Mouse (Mus musculus): ENCODE results near the gene Adipoq. TPM values are rescaled to one million over a fixed set of nuclear protein-coding genes. Genes with fewer than 3 reads are reported as not detected.

Gene Adipoq
- polyA plus RNA-seq, 1 experiment from 2014 or later: not detected

GRCm38 (mm10) chr16:23127673-23128375, 18.5 kb upstream of the Adipoq start, which contains the start of gene Rfc4:
TSS of gene Rfc4 (minus strand) at chr16:23127737.
- Histone ChIP-seq H3K36me3 (ENCODE audit: control insufficient read depth, insufficient read depth, low read length) (no peaks in the 10 kb centered on the region), H3K9ac (ENCODE audit: low read length) (peak within 1 kb of the TSS; percentile 94), H3K27ac (ENCODE audit: low read depth, low read length) (peak within 1 kb of the TSS; percentile 95), H3K4me3 (ENCODE audit: low read depth, low read length) (peak within 1 kb of the TSS; percentile 72), H3K4me1 (ENCODE audit: control insufficient read depth, insufficient read depth, low read length) (peaks cover 15% of the 10 kb centered on the region; the same call in 1 of the 2 replicates), H3K4me2 (peak within 1 kb of the TSS; percentile 81), H3K9me3 (ENCODE audit: control insufficient read depth, low read length) (no peaks in the 10 kb centered on the region), H3K27me3 (ENCODE audit: control insufficient read depth, insufficient read depth, low read length) (no peaks in the 10 kb centered on the region)
- DNase-seq (ENCODE audit: low spot score, missing footprints) (peak; percentile 100), ATAC-seq (ENCODE audit: low FRiP score) (peak; percentile 94)
- under 1% methylated on average over 51 of the region's 51 CpGs for WGBS

DNA sequence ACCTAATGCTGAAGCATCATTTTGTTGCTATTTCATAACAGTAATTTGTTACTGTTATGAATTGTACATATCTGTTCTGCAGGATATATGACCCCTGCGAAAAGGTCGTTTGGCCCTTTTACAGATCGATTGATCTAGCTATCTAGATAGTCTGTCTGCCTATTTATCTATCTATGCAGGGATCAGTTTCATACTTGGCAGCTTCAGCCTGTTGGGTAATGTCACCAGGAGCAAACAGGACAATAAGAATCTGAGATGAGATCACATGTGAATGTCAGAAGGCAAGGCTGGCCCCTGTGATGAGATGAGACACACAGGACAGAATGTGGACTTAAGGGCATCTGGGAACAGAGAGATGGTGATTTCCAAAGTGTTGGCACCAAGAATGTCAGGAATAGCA, 16.0 kb upstream of the Adipoq start:
- H3K4me3 ChIP-seq (ENCODE audit: low read depth, low read length): no peak overlapping the region
- no peak overlapping the region for H3K9ac ChIP-seq (ENCODE audit: low read length)
- H3K4me2 ChIP-seq: no peak overlapping the region
- WGBS: 85% methylated on average over 3 of the region's 3 CpGs
- H3K4me1 ChIP-seq (ENCODE audit: control insufficient read depth, insufficient read depth, low read length): peaks cover 15% of the 10 kb centered on the region; the same call in 1 of the 2 replicates
- DNase-seq (ENCODE audit: low spot score, missing footprints) (peak; percentile 12), ATAC-seq (ENCODE audit: low FRiP score) (no peak)
- H3K27ac ChIP-seq (ENCODE audit: low read depth, low read length): no peak overlapping the region
- H3K9me3 ChIP-seq (ENCODE audit: control insufficient read depth, low read length): no peaks in the 10 kb centered on the region
- no peaks in the 10 kb centered on the region for H3K27me3 ChIP-seq (ENCODE audit: control insufficient read depth, insufficient read depth, low read length)
- no peaks in the 10 kb centered on the region for H3K36me3 ChIP-seq (ENCODE audit: control insufficient read depth, insufficient read depth, low read length)

- ATAC-seq (ENCODE audit: low FRiP score): no peak
- Histone ChIP-seq H3K36me3 (ENCODE audit: control insufficient read depth, insufficient read depth, low read length) (no peaks in the 10 kb centered on the region), H3K9ac (ENCODE audit: low read length) (no peak overlapping the region), H3K9me3 (ENCODE audit: control insufficient read depth, low read length) (no peaks in the 10 kb centered on the region), H3K27me3 (ENCODE audit: control insufficient read depth, insufficient read depth, low read length) (no peaks in the 10 kb centered on the region), H3K27ac (ENCODE audit: low read depth, low read length) (no peak overlapping the region), H3K4me2 (no peak overlapping the region), H3K4me3 (ENCODE audit: low read depth, low read length) (no peak overlapping the region), H3K4me1 (ENCODE audit: control insufficient read depth, insufficient read depth, low read length) (peaks cover 8% of the 10 kb centered on the region; the same call in 1 of the 2 replicates)
- peak; percentile 45 for DNase-seq (ENCODE audit: low spot score, missing footprints)
- WGBS: 95% methylated on average over 1 of the region's 1 CpGs
Observed at GRCm38 (mm10) chr16:23132336-23132735, 14.0 kb upstream of the Adipoq start.

GRCm38 (mm10) chr16:23135421-23136149, 10.8 kb upstream of the Adipoq start:
- DNase-seq (ENCODE audit: low spot score, missing footprints) (peak; percentile 87), ATAC-seq (ENCODE audit: low FRiP score) (no peak)
- Histone ChIP-seq H3K4me3 (ENCODE audit: low read depth, low read length) (no peak overlapping the region), H3K36me3 (ENCODE audit: control insufficient read depth, insufficient read depth, low read length) (no peaks in the 10 kb centered on the region), H3K27ac (ENCODE audit: low read depth, low read length) (no peak overlapping the region), H3K27me3 (ENCODE audit: control insufficient read depth, insufficient read depth, low read length) (no peaks in the 10 kb centered on the region), H3K4me1 (ENCODE audit: control insufficient read depth, insufficient read depth, low read length) (no peaks in the 10 kb centered on the region), H3K9me3 (ENCODE audit: control insufficient read depth, low read length) (no peaks in the 10 kb centered on the region), H3K4me2 (no peak overlapping the region), H3K9ac (ENCODE audit: low read length) (no peak overlapping the region)
- 21% methylated on average over 11 of the region's 11 CpGs for WGBS

DNA sequence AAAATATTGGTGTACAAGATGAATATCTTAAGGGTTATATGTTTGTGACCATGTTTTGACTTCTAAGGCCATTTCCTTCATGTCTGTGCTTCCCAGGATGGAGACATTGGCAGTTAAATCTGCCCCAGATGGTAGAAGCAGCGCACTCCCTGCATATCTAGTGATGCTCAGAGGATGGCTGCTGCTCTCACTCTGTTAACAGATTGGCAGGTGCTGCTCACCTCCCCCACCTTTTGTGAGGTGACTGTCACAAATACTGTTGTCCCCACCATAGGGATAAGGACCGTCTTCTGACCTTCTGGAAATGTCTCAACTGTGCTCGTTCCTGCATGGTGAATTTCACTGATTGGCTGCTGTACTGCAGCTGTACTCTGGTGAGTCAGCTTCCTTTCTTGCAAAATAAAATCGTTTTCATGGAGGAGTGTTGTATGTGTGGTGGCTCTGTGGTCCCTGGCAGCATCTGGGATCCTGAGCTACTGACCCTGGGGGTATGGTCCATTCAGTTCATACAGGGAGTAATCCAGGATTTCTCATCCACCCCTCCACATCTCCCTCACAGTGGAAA, 9.8 kb upstream of the Adipoq start:
- Histone ChIP-seq H3K4me2 (no peak overlapping the region), H3K9ac (ENCODE audit: low read length) (no peak overlapping the region), H3K27ac (ENCODE audit: low read depth, low read length) (no peak overlapping the region), H3K27me3 (ENCODE audit: control insufficient read depth, insufficient read depth, low read length) (no peaks in the 10 kb centered on the region), H3K36me3 (ENCODE audit: control insufficient read depth, insufficient read depth, low read length) (no peaks in the 10 kb centered on the region), H3K4me3 (ENCODE audit: low read depth, low read length) (no peak overlapping the region), H3K9me3 (ENCODE audit: control insufficient read depth, low read length) (no peaks in the 10 kb centered on the region), H3K4me1 (ENCODE audit: control insufficient read depth, insufficient read depth, low read length) (no peaks in the 10 kb centered on the region)
- 62% methylated on average over 4 of the region's 4 CpGs for WGBS
- ATAC-seq (ENCODE audit: low FRiP score) (no peak), DNase-seq (ENCODE audit: low spot score, missing footprints) (peak; percentile 68)

DNA sequence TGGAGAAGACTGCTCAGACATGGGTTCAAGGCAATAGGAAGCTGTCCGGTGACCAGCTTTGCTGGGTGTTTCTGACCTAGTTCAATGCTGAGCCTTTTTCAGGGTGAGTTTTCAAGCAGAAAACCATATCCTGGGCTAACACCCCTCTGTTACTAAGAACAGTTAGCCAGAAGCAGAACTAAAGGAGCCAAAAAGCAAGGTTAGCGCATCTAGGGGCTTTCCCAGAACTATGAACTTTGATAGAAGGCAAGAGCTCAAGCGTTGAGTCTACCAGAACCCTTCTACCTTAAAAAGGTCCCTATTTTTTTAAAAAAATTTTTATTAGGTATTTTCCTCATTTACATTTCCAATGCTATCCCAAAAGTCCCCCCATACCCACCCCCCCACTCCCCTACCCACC, 5.4 kb upstream of the Adipoq start:
- no peak for ATAC-seq (ENCODE audit: low FRiP score)
- Histone ChIP-seq H3K36me3 (ENCODE audit: control insufficient read depth, insufficient read depth, low read length) (no peaks in the 10 kb centered on the region), H3K27me3 (ENCODE audit: control insufficient read depth, insufficient read depth, low read length) (no peaks in the 10 kb centered on the region), H3K9ac (ENCODE audit: low read length) (no peak overlapping the region), H3K4me3 (ENCODE audit: low read depth, low read length) (no peak overlapping the region), H3K9me3 (ENCODE audit: control insufficient read depth, low read length) (no peaks in the 10 kb centered on the region), H3K4me1 (ENCODE audit: control insufficient read depth, insufficient read depth, low read length) (no peaks in the 10 kb centered on the region), H3K27ac (ENCODE audit: low read depth, low read length) (no peak overlapping the region), H3K4me2 (no peak overlapping the region)
- no peak for DNase-seq (ENCODE audit: low spot score, missing footprints)
- 94% methylated on average over 3 of the region's 3 CpGs for WGBS

DNA sequence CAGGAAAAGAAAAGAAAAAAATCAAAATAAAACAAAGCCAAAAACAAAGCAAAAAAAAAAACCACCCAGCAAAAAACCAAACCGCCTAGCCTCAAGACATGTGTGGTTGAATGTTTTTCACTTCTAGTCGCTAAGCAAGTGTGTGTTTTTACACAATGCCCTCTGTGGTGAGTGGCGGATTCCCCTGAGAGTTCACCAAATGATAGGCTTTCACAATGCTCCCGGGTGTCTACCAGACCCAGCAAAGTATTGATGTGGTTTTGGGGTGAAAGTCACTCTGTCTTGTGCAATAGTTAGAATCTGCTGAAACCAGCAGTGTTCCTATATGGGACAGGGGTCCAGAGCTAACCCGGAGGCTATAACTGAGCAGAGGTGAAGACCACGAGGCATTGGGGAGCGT, 2.0 kb upstream of the Adipoq start:
- H3K27ac ChIP-seq (ENCODE audit: low read depth, low read length): no peak overlapping the region
- H3K27me3 ChIP-seq (ENCODE audit: control insufficient read depth, insufficient read depth, low read length): no peaks in the 10 kb centered on the region
- H3K9me3 ChIP-seq (ENCODE audit: control insufficient read depth, low read length): no peaks in the 10 kb centered on the region
- ATAC-seq (ENCODE audit: low FRiP score): no peak
- DNase-seq (ENCODE audit: low spot score, missing footprints): peak; percentile 49
- no peak overlapping the region for H3K9ac ChIP-seq (ENCODE audit: low read length)
- no peak overlapping the region for H3K4me3 ChIP-seq (ENCODE audit: low read depth, low read length)
- H3K4me1 ChIP-seq (ENCODE audit: control insufficient read depth, insufficient read depth, low read length): no peaks in the 10 kb centered on the region
- no peaks in the 10 kb centered on the region for H3K36me3 ChIP-seq (ENCODE audit: control insufficient read depth, insufficient read depth, low read length)
- H3K4me2 ChIP-seq: no peak overlapping the region
- 93% methylated on average over 7 of the region's 7 CpGs for WGBS

- no peaks in the 10 kb centered on the region for H3K9me3 ChIP-seq (ENCODE audit: control insufficient read depth, low read length)
- no peaks in the 10 kb centered on the region for H3K27me3 ChIP-seq (ENCODE audit: control insufficient read depth, insufficient read depth, low read length)
- H3K9ac ChIP-seq (ENCODE audit: low read length): no peak overlapping the region
- DNase-seq (ENCODE audit: low spot score, missing footprints): no peak
- no peak overlapping the region for H3K27ac ChIP-seq (ENCODE audit: low read depth, low read length)
- no peaks in the 10 kb centered on the region for H3K36me3 ChIP-seq (ENCODE audit: control insufficient read depth, insufficient read depth, low read length)
- 83% methylated on average over 5 of the region's 5 CpGs for WGBS
- no peak overlapping the region for H3K4me2 ChIP-seq
- H3K4me3 ChIP-seq (ENCODE audit: low read depth, low read length): no peak overlapping the region
- H3K4me1 ChIP-seq (ENCODE audit: control insufficient read depth, insufficient read depth, low read length): no peaks in the 10 kb centered on the region
- ATAC-seq (ENCODE audit: low FRiP score): no peak
Observed at GRCm38 (mm10) chr16:23145211-23145610, 1.1 kb upstream of the Adipoq start.

DNA sequence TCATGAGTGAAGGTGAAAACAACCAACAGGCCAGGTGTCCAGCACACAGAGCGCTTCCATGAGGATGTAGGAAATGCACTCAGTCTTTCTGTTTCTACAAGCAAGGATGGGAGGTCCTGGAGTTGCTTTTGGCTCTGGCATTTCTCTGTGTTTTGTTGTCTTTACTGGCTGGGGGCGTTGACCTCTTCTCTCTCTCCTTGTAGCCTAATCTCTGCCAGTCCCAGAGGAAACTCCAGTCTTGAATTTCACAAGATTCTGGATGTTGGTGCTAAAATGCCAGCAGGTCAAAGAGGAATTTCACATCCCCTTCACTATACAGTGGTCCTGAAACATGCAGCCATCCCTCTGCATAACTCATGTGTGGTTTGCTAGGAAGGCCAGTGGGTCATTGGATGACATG, 2.6 kb downstream of the Adipoq start:
- Histone ChIP-seq H3K27ac (ENCODE audit: low read depth, low read length) (no peak overlapping the region), H3K4me3 (ENCODE audit: low read depth, low read length) (no peak overlapping the region), H3K9ac (ENCODE audit: low read length) (no peak overlapping the region), H3K9me3 (ENCODE audit: control insufficient read depth, low read length) (no peaks in the 10 kb centered on the region), H3K36me3 (ENCODE audit: control insufficient read depth, insufficient read depth, low read length) (no peaks in the 10 kb centered on the region), H3K4me2 (no peak overlapping the region), H3K4me1 (ENCODE audit: control insufficient read depth, insufficient read depth, low read length) (no peaks in the 10 kb centered on the region), H3K27me3 (ENCODE audit: control insufficient read depth, insufficient read depth, low read length) (no peaks in the 10 kb centered on the region)
- DNase-seq (ENCODE audit: low spot score, missing footprints) (no peak), ATAC-seq (ENCODE audit: low FRiP score) (no peak)
- WGBS: 74% methylated on average over 2 of the region's 2 CpGs
